Mouse (Mus musculus): ENCODE measurements at regions not wholly inside any gene's neighbourhood (a gene's known extent, or its start where the extent isn't known, plus 50 kb on each side); places are given as distances from the start of the nearest gene placed in this dataset.

- no peak for TF ChIP-seq CTCF (IDR thresholded peaks at IDR 0.05)
- no peak for TF ChIP-seq EP300 (IDR thresholded peaks at IDR 0.05; ENCODE audit: insufficient read depth, low read depth, low read length)
- no peak for TF ChIP-seq POLR2A (IDR thresholded peaks at IDR 0.05; ENCODE audit: insufficient read depth, low read depth, low read length)
Observed at GRCm38 (mm10) chr15:53989888-53990287, 105.2 kb downstream of the Gm7489 start.

Measured in heart, adult 2 months (tissue).